ENCODE assay signal across 11 mouse cellular contexts in genomic region chr2:164771123-164771522, GRCm38 (mm10). TPM values are rescaled to one million over a fixed set of nuclear protein-coding genes. Genes with fewer than 3 reads are reported as not detected.
DNase-seq lines count a peak whose midpoint lies in the region; ATAC-seq and TF ChIP-seq lines count a peak whose summit lies in the region.
"Had no signal": no experiment of that assay in that cellular context is flagged by ENCODE, and none has a peak within 500 bp of the region (broad histone marks: within the 10 kb centered on the region; RNA-seq: fewer than 3 reads in every experiment).

No protein-coding gene starts in this region.

- H3K4me1 ChIP-seq in heart, embryonic 14.5 days (ENCODE audit: control insufficient read depth in 2 of 2, insufficient read depth in 2 of 2, low read length in 2 of 2): peaks cover 13 to 23% of the 10 kb centered on the region in 2 experiments
- no peaks in the 10 kb centered on the region for H3K4me1 ChIP-seq in heart, adult 2 months (ENCODE audit: control insufficient read depth, insufficient read depth, low read length)
- peaks cover 62% of the 10 kb centered on the region for H3K4me1 ChIP-seq in E14TG2a.4 (replicated peaks; ENCODE audit: low read depth, low read length)
- H3K4me1 ChIP-seq in forebrain, postnatal 0 days (ENCODE audit: insufficient read depth): no peaks in the 10 kb centered on the region; the same call in 1 of the 2 replicates
- H3K4me1 ChIP-seq in liver, embryonic 16.5 days (ENCODE audit: control insufficient read depth, low read depth, low read length): peaks cover 41% of the 10 kb centered on the region

- no peaks in the 10 kb centered on the region for H3K27me3 ChIP-seq in heart, embryonic 14.5 days (ENCODE audit: control insufficient read depth, insufficient read depth, low read length)
- no peaks in the 10 kb centered on the region for H3K27me3 ChIP-seq in heart, adult 2 months (ENCODE audit: control insufficient read depth, insufficient read depth, low read length)
- H3K27me3 ChIP-seq in E14TG2a.4 (ENCODE audit: insufficient read depth, low read length): peaks cover 7% of the 10 kb centered on the region
- no peaks in the 10 kb centered on the region for H3K27me3 ChIP-seq in forebrain, postnatal 0 days (ENCODE audit: insufficient read depth, low read length)
- H3K27me3 ChIP-seq in liver, embryonic 16.5 days (ENCODE audit: control insufficient read depth, insufficient read depth, low read depth, low read length): no peaks in the 10 kb centered on the region

- peak overlapping the region; percentile 57 to 91 for H3K4me3 ChIP-seq in heart, embryonic 14.5 days (ENCODE audit: control insufficient read depth in 1 of 2, insufficient read depth in 1 of 2, low read depth in 1 of 2, low read length in 2 of 2)
- no peak overlapping the region for H3K4me3 ChIP-seq in heart, adult 2 months
- H3K4me3 ChIP-seq in E14TG2a.4 (replicated peaks; ENCODE audit: low read length): peak overlapping the region; percentile 100
- H3K4me3 ChIP-seq in forebrain, postnatal 0 days (ENCODE audit: low read depth, low read length): no peak overlapping the region
- peak overlapping the region; percentile 69 for H3K4me3 ChIP-seq in liver, embryonic 16.5 days (ENCODE audit: low read depth, low read length)

- H3K9me3 ChIP-seq in heart, embryonic 14.5 days (ENCODE audit: control insufficient read depth, low read length): no peaks in the 10 kb centered on the region
- no peaks in the 10 kb centered on the region for H3K9me3 ChIP-seq in E14TG2a.4 (ENCODE audit: low read length)
- no peaks in the 10 kb centered on the region for H3K9me3 ChIP-seq in forebrain, postnatal 0 days (ENCODE audit: low read length)
- H3K9me3 ChIP-seq in liver, embryonic 16.5 days (replicated peaks; ENCODE audit: control insufficient read depth, low read length): no peaks in the 10 kb centered on the region

- no peak for TF ChIP-seq CTCF in heart, adult 2 months (IDR thresholded peaks at IDR 0.05)
- no peak for TF ChIP-seq CTCF in E14TG2a.4 (conservative IDR thresholded peaks at IDR 0.05; ENCODE audit: low read length)
- TF ChIP-seq CTCF in forebrain, postnatal 0 days (IDR thresholded peaks at IDR 0.05; ENCODE audit: low read depth): no peak

- TF ChIP-seq EP300 in heart, adult 2 months (IDR thresholded peaks at IDR 0.05; ENCODE audit: insufficient read depth, low read depth, low read length): no peak

- ATAC-seq in heart, embryonic 14.5 days (ENCODE audit: insufficient number of reproducible peaks, insufficient read depth, low FRiP score, low read depth): no peak
- ATAC-seq in forebrain, postnatal 0 days: no peak
- no peak for ATAC-seq in liver, embryonic 16.5 days (ENCODE audit: low read depth)

- no peak for DNase-seq in heart, adult 2 months
- DNase-seq in forebrain, postnatal 0 days: no peak
- no peak for DNase-seq in adrenal gland, adult 18-20 months (ENCODE audit: low spot score in 2 of 2)
- no peak for DNase-seq in layer of hippocampus, adult 8-10 months (ENCODE audit: low spot score in 2 of 2)
- DNase-seq in embryo, embryonic 11 days: no peak
- DNase-seq: lung, postnatal 36 days; thymus, adult 18-20 months had no signal

- H3K27ac ChIP-seq in heart, embryonic 14.5 days (replicated peaks in 1 of 2; ENCODE audit: control insufficient read depth in 1 of 2, insufficient read depth in 1 of 2, low read depth in 2 of 2, low read length in 2 of 2): no peak overlapping the region
- H3K27ac ChIP-seq in heart, adult 2 months: no peak overlapping the region
- no peak overlapping the region for H3K27ac ChIP-seq in forebrain, postnatal 0 days (ENCODE audit: low read depth, low read length)
- peak overlapping the region; percentile 79 for H3K27ac ChIP-seq in liver, embryonic 16.5 days (ENCODE audit: low read length)

- 64% methylated on average over 8 of the region's 8 CpGs for WGBS in heart, embryonic 14.5 days
- 46% methylated on average over 8 of the region's 8 CpGs for WGBS in heart, adult 2 months
- WGBS in forebrain, postnatal 0 days: 74% methylated on average over 8 of the region's 8 CpGs
- WGBS in liver, embryonic 16.5 days (ENCODE audit: insufficient replicate concordance): 53% methylated on average over 8 of the region's 8 CpGs

- H3K36me3 ChIP-seq in heart, embryonic 14.5 days (ENCODE audit: control insufficient read depth, insufficient read depth, low read length): peaks cover 53% of the 10 kb centered on the region
- H3K36me3 ChIP-seq in heart, adult 2 months (ENCODE audit: control insufficient read depth, insufficient read depth, low read length): no peaks in the 10 kb centered on the region
- H3K36me3 ChIP-seq in E14TG2a.4 (ENCODE audit: insufficient read depth, low read length): peaks cover 67% of the 10 kb centered on the region
- peaks cover 20% of the 10 kb centered on the region for H3K36me3 ChIP-seq in forebrain, postnatal 0 days (ENCODE audit: insufficient read depth)
- peaks cover 50% of the 10 kb centered on the region for H3K36me3 ChIP-seq in liver, embryonic 16.5 days (ENCODE audit: control insufficient read depth, insufficient read depth)

- TF ChIP-seq POLR2A in heart, adult 2 months (IDR thresholded peaks at IDR 0.05; ENCODE audit: insufficient read depth, low read depth, low read length): no peak

- intact Hi-C loops in heart, adult 2 months (cut with DNase I): loop anchor here (2.0 kb wide), 1 partner anchor 24 kb away; no protein-coding TSS in a partner anchor

- H3K79me2 ChIP-seq in heart, adult 2 months (replicated peaks; ENCODE audit: control insufficient read depth, insufficient read depth, low read length): no peaks in the 10 kb centered on the region

- H3K4me2 ChIP-seq in heart, embryonic 14.5 days (ENCODE audit: low read length): peak overlapping the region; percentile 93
- H3K4me2 ChIP-seq in forebrain, postnatal 0 days (ENCODE audit: low read depth): peak overlapping the region; percentile 97; the same call in 1 of the 2 replicates
- H3K4me2 ChIP-seq in liver, embryonic 16.5 days (ENCODE audit: low read depth, low read length): peak overlapping the region; percentile 80

- H3K9ac ChIP-seq in heart, embryonic 14.5 days (ENCODE audit: low read length): peak overlapping the region; percentile 93
- H3K9ac ChIP-seq in heart, adult 2 months (ENCODE audit: low read depth, low read length): no peak overlapping the region
- H3K9ac ChIP-seq in forebrain, postnatal 0 days: no peak overlapping the region
- H3K9ac ChIP-seq in liver, embryonic 16.5 days (ENCODE audit: low read depth, low read length): peak overlapping the region; percentile 78

RNA-seq across cellular contexts. Expression of gene Ube2c, which starts 1.4 kb away (rescaled TPM):
- polyA plus RNA-seq in heart, embryonic 14.5 days (2014; fragmentation: Nextera tagmentation; extraction: Ambion mirVana): 349 and 388 TPM in 2 replicates
- total RNA-seq in heart, adult 2 months (2021): 1 to 10 TPM; 1.5 to 4.2 TPM
- polyA plus RNA-seq in heart, adult 2 months (2012; rRNA removed): 3.0 and 7.3 TPM in 2 replicates
- total RNA-seq in forebrain, postnatal 0 days (2014; rRNA removed): 24.9 and 29.2 TPM in 2 replicates
- polyA plus RNA-seq in forebrain, postnatal 0 days (2015; fragmentation: Nextera tagmentation; extraction: Ambion mirVana): 30.9 and 38.4 TPM in 2 replicates
- polyA plus RNA-seq in liver, embryonic 16.5 days (2015; fragmentation: Nextera tagmentation; extraction: Ambion mirVana): 632 and 661 TPM in 2 replicates
- 1 to 10 TPM; 1.4 to 4.0 TPM for total RNA-seq in adrenal gland, adult 18-20 months (2021)
- total RNA-seq in layer of hippocampus, adult 8-10 months (2022): under 1 TPM in 3 of 4 experiments, not detected in 1; 0.33 to 0.81 (median 0.48) TPM

RNA-seq across cellular contexts. Expression of gene Tnnc2, which starts 8.6 kb away (rescaled TPM):
- 0.59 and 1.7 TPM in 2 replicates for polyA plus RNA-seq in heart, embryonic 14.5 days (2014; fragmentation: Nextera tagmentation; extraction: Ambion mirVana)
- total RNA-seq in heart, adult 2 months (2021): under 1 TPM in 1 of 2 experiments, not detected in 1; 0.50 TPM
- not detected in 2 replicates for polyA plus RNA-seq in heart, adult 2 months (2012; rRNA removed)
- 0.38 and 2.9 TPM in 2 replicates for total RNA-seq in forebrain, postnatal 0 days (2014; rRNA removed)
- 0.50 and 0.63 TPM in 2 replicates for polyA plus RNA-seq in forebrain, postnatal 0 days (2015; fragmentation: Nextera tagmentation; extraction: Ambion mirVana)
- 29.4 and 67.5 TPM in 2 replicates for polyA plus RNA-seq in liver, embryonic 16.5 days (2015; fragmentation: Nextera tagmentation; extraction: Ambion mirVana)
- 10 to 100 TPM in 1 of 2 experiments, not detected in 1; 11.3 TPM for total RNA-seq in adrenal gland, adult 18-20 months (2021)
- 1 to 10 TPM in 1 of 4 experiments, not detected in 3; 1.4 TPM for total RNA-seq in layer of hippocampus, adult 8-10 months (2022)

RNA-seq across cellular contexts. Expression of gene Snx21, which starts 14.5 kb away (rescaled TPM):
- 37.2 and 38.0 TPM in 2 replicates for polyA plus RNA-seq in heart, embryonic 14.5 days (2014; fragmentation: Nextera tagmentation; extraction: Ambion mirVana)
- 10 to 100 TPM; 21.2 to 30.3 TPM for total RNA-seq in heart, adult 2 months (2021)
- 24.7 and 29.0 TPM in 2 replicates for polyA plus RNA-seq in heart, adult 2 months (2012; rRNA removed)
- 72.0 and 77.5 TPM in 2 replicates for total RNA-seq in forebrain, postnatal 0 days (2014; rRNA removed)
- 48.5 and 50.2 TPM in 2 replicates for polyA plus RNA-seq in forebrain, postnatal 0 days (2015; fragmentation: Nextera tagmentation; extraction: Ambion mirVana)
- 9.4 and 12.1 TPM in 2 replicates for polyA plus RNA-seq in liver, embryonic 16.5 days (2015; fragmentation: Nextera tagmentation; extraction: Ambion mirVana)
- 10 to 100 TPM; 25.0 to 28.4 TPM for total RNA-seq in adrenal gland, adult 18-20 months (2021)
- 10 to 100 TPM; 33.0 to 44.9 (median 39.9) TPM for total RNA-seq in layer of hippocampus, adult 8-10 months (2022)

RNA-seq across cellular contexts. Expression of gene Dnttip1, which starts 25.3 kb away (rescaled TPM):
- polyA plus RNA-seq in heart, embryonic 14.5 days (2014; fragmentation: Nextera tagmentation; extraction: Ambion mirVana): 51.1 and 53.8 TPM in 2 replicates
- total RNA-seq in heart, adult 2 months (2021): 10 to 100 TPM; 21.8 to 21.9 TPM
- 15.0 and 15.9 TPM in 2 replicates for polyA plus RNA-seq in heart, adult 2 months (2012; rRNA removed)
- 23.2 and 26.1 TPM in 2 replicates for total RNA-seq in forebrain, postnatal 0 days (2014; rRNA removed)
- 52.3 and 60.1 TPM in 2 replicates for polyA plus RNA-seq in forebrain, postnatal 0 days (2015; fragmentation: Nextera tagmentation; extraction: Ambion mirVana)
- polyA plus RNA-seq in liver, embryonic 16.5 days (2015; fragmentation: Nextera tagmentation; extraction: Ambion mirVana): 40.1 and 43.1 TPM in 2 replicates
- total RNA-seq in adrenal gland, adult 18-20 months (2021): 10 to 100 TPM; 34.0 to 35.2 TPM
- 10 to 100 TPM; 32.6 to 36.7 (median 35.3) TPM for total RNA-seq in layer of hippocampus, adult 8-10 months (2022)

RNA-seq across cellular contexts. Expression of gene Wfdc3, which starts 25.4 kb away (rescaled TPM):
- 0.51 and 0.65 TPM in 2 replicates for polyA plus RNA-seq in heart, embryonic 14.5 days (2014; fragmentation: Nextera tagmentation; extraction: Ambion mirVana)
- total RNA-seq in heart, adult 2 months (2021): not detected
- polyA plus RNA-seq in heart, adult 2 months (2012; rRNA removed): 0.31 and 0.50 TPM in 2 replicates
- total RNA-seq in forebrain, postnatal 0 days (2014; rRNA removed): 0.54 and 0.81 TPM in 2 replicates
- polyA plus RNA-seq in forebrain, postnatal 0 days (2015; fragmentation: Nextera tagmentation; extraction: Ambion mirVana): 0.89 and 1.1 TPM in 2 replicates
- 1.5 and 1.7 TPM in 2 replicates for polyA plus RNA-seq in liver, embryonic 16.5 days (2015; fragmentation: Nextera tagmentation; extraction: Ambion mirVana)
- total RNA-seq in adrenal gland, adult 18-20 months (2021): under 1 TPM; 0.20 to 0.45 TPM
- total RNA-seq in layer of hippocampus, adult 8-10 months (2022): 1 to 10 TPM in 3 of 4 experiments, under 1 TPM in 1; 0.99 to 2.4 (median 1.8) TPM
- total RNA-seq: gastrocnemius, postnatal 36 days had no signal

Comparison
In these comparisons a context has a peak if more than half of its experiments do, and no peak if none do; other contexts are left out.
1. H3K4me3 ChIP-seq: peak in heart, embryonic 14.5 days (2 of 2), E14TG2a.4 (single experiment) and liver, embryonic 16.5 days (single experiment); none in heart, adult 2 months (single experiment) and forebrain, postnatal 0 days (single experiment).
2. H3K9ac ChIP-seq: peak in heart, embryonic 14.5 days (single experiment) and liver, embryonic 16.5 days (single experiment); none in heart, adult 2 months (single experiment) and forebrain, postnatal 0 days (single experiment).
3. Peak in every context shown above with its lines, with median percentiles within 50 percentile points of each other: H3K4me2 ChIP-seq.